Mouse (Mus musculus): Measurements from ENCODE around the gene Emx2. TPM values are rescaled to one million over a fixed set of nuclear protein-coding genes. Genes with fewer than 3 reads are reported as not detected.

Emx2 gene
- polyA plus RNA-seq, 1 experiment from 2014 or later, result not detected

DNA sequence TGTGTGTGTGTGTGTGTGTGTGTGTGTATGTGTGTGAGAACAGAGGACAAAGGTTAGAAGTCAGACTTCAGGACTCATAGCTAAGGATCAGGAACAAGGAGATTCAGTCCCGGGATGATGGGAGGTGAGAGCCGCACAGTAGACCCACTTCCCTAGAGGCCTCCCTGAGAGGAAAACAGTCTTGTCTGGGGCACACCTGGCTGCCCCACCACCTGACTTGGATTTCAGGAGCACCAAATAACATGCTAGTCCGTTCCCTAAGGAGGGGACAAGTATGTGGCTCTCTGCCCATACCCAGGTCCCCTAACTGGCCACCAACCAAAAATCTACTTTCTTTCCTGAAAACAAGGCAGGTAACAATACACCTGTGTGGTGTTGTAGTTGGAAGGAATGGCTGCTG, 22.4 kb downstream of the Emx2 start:
- WGBS, result 85% methylated on average over 3 of the region's 3 CpGs
- no peak for ATAC-seq (ENCODE audit: low read depth)
- no peak overlapping the region for H3K4me3 ChIP-seq
- no peaks in the 10 kb centered on the region for H3K36me3 ChIP-seq
- no peak overlapping the region for H3K27ac ChIP-seq (replicated peaks)
- peaks cover 4% of the 10 kb centered on the region for H3K27me3 ChIP-seq
- no peaks in the 10 kb centered on the region for H3K9me3 ChIP-seq
- no peak overlapping the region for H3K9ac ChIP-seq
- no peaks in the 10 kb centered on the region for H3K4me1 ChIP-seq (replicated peaks)
- H3K4me2 ChIP-seq, result no peak overlapping the region

DNA sequence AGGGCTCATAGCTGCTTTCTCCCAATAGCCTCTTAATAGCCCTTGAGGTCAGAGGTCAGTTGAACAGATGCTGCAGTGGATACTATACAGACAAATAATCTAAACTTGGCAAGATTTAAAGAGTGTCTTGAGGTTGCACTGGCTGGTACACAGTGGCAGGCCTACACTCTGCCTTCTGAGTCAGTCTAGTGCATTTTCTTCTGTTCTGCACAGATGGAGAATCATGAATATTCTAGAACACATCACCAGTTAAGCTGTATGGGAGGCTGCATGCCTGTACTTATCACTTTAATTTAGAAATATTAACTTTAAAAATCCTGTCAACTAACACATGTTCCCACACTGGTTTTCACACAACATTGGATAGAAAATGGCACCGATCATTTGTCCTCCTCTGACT, 34.1 kb downstream of the Emx2 start:
- Histone ChIP-seq H3K9ac (no peak overlapping the region), H3K36me3 (no peaks in the 10 kb centered on the region), H3K27ac (replicated peaks) (no peak overlapping the region), H3K4me2 (no peak overlapping the region), H3K9me3 (no peaks in the 10 kb centered on the region), H3K4me3 (no peak overlapping the region), H3K27me3 (no peaks in the 10 kb centered on the region), H3K4me1 (replicated peaks) (peaks cover 9% of the 10 kb centered on the region)
- ATAC-seq (ENCODE audit: low read depth), result no peak
- 89% methylated on average over 1 of the region's 1 CpGs for WGBS

DNA sequence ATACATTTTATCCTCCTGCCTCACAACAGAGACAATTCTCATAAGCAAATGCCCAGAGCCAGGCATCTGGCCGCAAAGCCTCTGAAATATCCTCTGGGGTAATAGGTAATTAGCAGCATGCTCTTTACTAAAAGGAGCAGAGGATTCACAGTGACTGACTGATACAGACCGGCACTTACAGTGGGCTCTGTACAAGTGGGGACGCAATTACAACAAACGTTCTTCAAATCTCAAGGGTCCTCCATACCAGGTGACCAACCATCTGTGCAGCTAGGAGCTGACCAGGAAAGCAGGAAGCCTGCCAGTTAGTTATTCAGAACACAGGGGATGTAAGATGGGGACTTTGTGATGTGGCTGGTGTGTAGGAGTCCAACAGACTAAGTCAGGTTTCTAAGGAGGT, 38.7 kb downstream of the Emx2 start:
- H3K36me3 ChIP-seq, result no peaks in the 10 kb centered on the region
- no peaks in the 10 kb centered on the region for H3K27me3 ChIP-seq
- peaks cover 9% of the 10 kb centered on the region for H3K4me1 ChIP-seq (replicated peaks)
- no peak overlapping the region for H3K9ac ChIP-seq
- 38% methylated on average over 4 of the region's 4 CpGs for WGBS
- H3K4me3 ChIP-seq, result no peak overlapping the region
- peak; percentile 50; the same call in 1 of the 2 replicates for ATAC-seq (ENCODE audit: low read depth)
- no peak overlapping the region for H3K4me2 ChIP-seq
- no peaks in the 10 kb centered on the region for H3K9me3 ChIP-seq
- peak overlapping the region; percentile 38; the same call in 1 of the 2 replicates for H3K27ac ChIP-seq (replicated peaks)

DNA sequence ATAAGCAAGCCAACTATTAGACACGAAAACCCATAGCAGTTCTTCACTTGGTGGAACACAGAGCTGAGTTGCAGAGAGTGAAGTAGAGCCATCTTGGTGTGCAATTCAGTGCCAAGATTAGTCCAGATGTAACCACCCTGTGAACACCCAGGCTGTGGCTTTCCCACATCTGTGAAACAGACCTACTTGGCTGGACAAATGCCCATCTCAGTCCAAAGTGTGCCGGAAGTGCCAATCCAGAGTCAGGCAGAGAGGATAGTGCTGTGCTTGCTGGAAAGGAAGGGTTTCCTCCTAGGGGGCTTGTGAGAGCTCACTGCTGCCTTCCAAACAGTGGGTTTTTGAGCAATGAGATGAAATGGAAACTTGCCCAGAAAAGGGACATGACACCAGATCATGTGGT, 50.7 kb downstream of the Emx2 start:
- Histone ChIP-seq H3K4me3 (no peak overlapping the region), H3K27me3 (no peaks in the 10 kb centered on the region), H3K4me2 (no peak overlapping the region), H3K36me3 (no peaks in the 10 kb centered on the region), H3K9me3 (no peaks in the 10 kb centered on the region), H3K9ac (no peak overlapping the region), H3K4me1 (replicated peaks) (no peaks in the 10 kb centered on the region), H3K27ac (replicated peaks) (no peak overlapping the region)
- no peak for ATAC-seq (ENCODE audit: low read depth)
- WGBS, result 94% methylated on average over 2 of the region's 2 CpGs

DNA sequence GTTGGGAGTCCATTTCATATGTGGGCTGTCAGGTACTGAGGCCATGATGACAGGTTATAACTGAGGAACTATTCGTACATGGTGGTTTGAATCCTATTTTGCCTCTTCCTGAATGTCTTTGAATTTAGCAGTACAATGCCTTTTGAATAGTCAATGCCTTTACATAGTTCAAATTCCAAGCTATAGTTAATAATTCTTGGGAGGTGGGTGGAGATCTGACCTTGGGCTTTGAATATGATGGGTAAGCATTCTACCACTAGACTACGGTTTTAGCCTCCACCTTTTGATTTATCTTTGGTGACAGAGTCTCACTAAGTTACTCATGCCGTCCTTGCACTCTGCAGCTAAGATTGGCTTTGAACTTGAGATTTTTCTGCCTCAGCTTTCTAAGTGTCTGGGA, 55.0 kb downstream of the Emx2 start:
- ATAC-seq (ENCODE audit: low read depth), result no peak
- no peak overlapping the region for H3K9ac ChIP-seq

More for the DNA sequence above, 55.0 kb downstream of the Emx2 start:
- WGBS, result 78% methylated on average over 3 of the region's 3 CpGs
- Histone ChIP-seq H3K4me1 (replicated peaks) (no peaks in the 10 kb centered on the region), H3K9me3 (no peaks in the 10 kb centered on the region), H3K36me3 (no peaks in the 10 kb centered on the region), H3K27me3 (no peaks in the 10 kb centered on the region), H3K4me2 (no peak overlapping the region), H3K27ac (replicated peaks) (no peak overlapping the region), H3K4me3 (no peak overlapping the region)

Other genes starting within 250 kb of the Emx2 start
- not detected in 2 replicates for gene Kcnk18, start 239.2 kb upstream of the Emx2 start, polyA plus RNA-seq (2015; fragmentation: Nextera tagmentation; extraction: Ambion mirVana)
- gene Slc18a2, start 197.5 kb upstream of the Emx2 start, polyA plus RNA-seq (2015; fragmentation: Nextera tagmentation; extraction: Ambion mirVana), result 10.6 and 10.7 TPM in 2 replicates
- gene Rps12-ps3, start 136.1 kb upstream of the Emx2 start, polyA plus RNA-seq (2015; fragmentation: Nextera tagmentation; extraction: Ambion mirVana), result 4.9 and 12.1 TPM in 2 replicates
- 10.4 and 10.9 TPM in 2 replicates for gene Pdzd8, start 112.6 kb upstream of the Emx2 start, polyA plus RNA-seq (2015; fragmentation: Nextera tagmentation; extraction: Ambion mirVana)